Mouse (Mus musculus) gastrocnemius, postnatal 36 days (tissue): Measurements from ENCODE around the gene Fbxl2. TPM values are rescaled to one million over a fixed set of nuclear protein-coding genes. Genes with fewer than 3 reads are reported as not detected.

Experiments used
- DNase-seq, 2 experiments: peaks; one replicate each; pipeline ENCODE4 v3.0.0; 2022
- intact Hi-C: fragments of 180-260 bp; cut with DNase I; formaldehyde crosslinking; loops from one replicate; pipeline ENCODE4 v1.15.1; 2025
- total RNA-seq, 2 experiments: library from RNA; stranded (reverse); gene quantifications; 2 replicates each; pipeline ENCODE4 v1.2.3; 2021

Gene Fbxl2
- total RNA-seq, 2 experiments from 2014 or later, result 0.44 to 0.77 TPM

GRCm38 (mm10) chr9:113976264-113976663 is 69.7 kb downstream of the Fbxl2 start:
- intact Hi-C loops, result no loop called here
- DNase-seq, result no peak

GRCm38 (mm10) chr9:113975442-113975841 is 70.5 kb downstream of the Fbxl2 start:
- intact Hi-C loops, result no loop called here
- no peak for DNase-seq

GRCm38 (mm10) chr9:113974945-113975344 is 71.0 kb downstream of the Fbxl2 start:
- DNase-seq, result no peak
- intact Hi-C loops, result no loop called here

- DNase-seq, result no peak
- intact Hi-C loops, result no loop called here
Observed at GRCm38 (mm10) chr9:113973857-113974256, 72.1 kb downstream of the Fbxl2 start.

GRCm38 (mm10) chr9:113971615-113972014 is 74.4 kb downstream of the Fbxl2 start:
- intact Hi-C loops, result no loop called here
- DNase-seq, result no peak

- DNase-seq, result no peak
- intact Hi-C loops, result no loop called here
Observed at GRCm38 (mm10) chr9:113970041-113970440, 76.0 kb downstream of the Fbxl2 start.

GRCm38 (mm10) chr9:113969399-113969798 is 76.6 kb downstream of the Fbxl2 start:
- intact Hi-C loops, result no loop called here
- no peak for DNase-seq

GRCm38 (mm10) chr9:113968967-113969366 is 77.0 kb downstream of the Fbxl2 start:
- no peak for DNase-seq
- intact Hi-C loops, result no loop called here

GRCm38 (mm10) chr9:113966838-113967237 is 79.2 kb downstream of the Fbxl2 start:
- no peak for DNase-seq
- intact Hi-C loops, result no loop called here

- intact Hi-C loops, result no loop called here
- DNase-seq, result no peak
Observed at GRCm38 (mm10) chr9:113964415-113964814, 81.6 kb downstream of the Fbxl2 start.

- intact Hi-C loops, result no loop called here
- no peak for DNase-seq
Observed at GRCm38 (mm10) chr9:113963718-113964117, 82.3 kb downstream of the Fbxl2 start.

- intact Hi-C loops, result no loop called here
- no peak for DNase-seq
Observed at GRCm38 (mm10) chr9:113957777-113958176, 88.2 kb downstream of the Fbxl2 start.

- intact Hi-C loops, result no loop called here
- DNase-seq, result no peak
Observed at GRCm38 (mm10) chr9:113947216-113947615, 98.8 kb downstream of the Fbxl2 start.

- no peak for DNase-seq
- intact Hi-C loops, result no loop called here
Observed at GRCm38 (mm10) chr9:113943372-113943771, 102.6 kb downstream of the Fbxl2 start.

- intact Hi-C loops, result no loop called here
- DNase-seq, result no peak
Observed at GRCm38 (mm10) chr9:113941103-113941805, 104.7 kb downstream of the Fbxl2 start.

GRCm38 (mm10) chr9:113939063-113939850 is 106.7 kb downstream of the Fbxl2 start:
- intact Hi-C loops, result no loop called here
- no peak for DNase-seq

GRCm38 (mm10) chr9:113935638-113936037 is 110.4 kb downstream of the Fbxl2 start:
- intact Hi-C loops, result no loop called here
- no peak for DNase-seq

GRCm38 (mm10) chr9:113932501-113932900 is 113.5 kb downstream of the Fbxl2 start:
- intact Hi-C loops, result no loop called here
- DNase-seq, result no peak

- intact Hi-C loops, result no loop called here
- DNase-seq, result no peak
Observed at GRCm38 (mm10) chr9:113932100-113932470, 113.9 kb downstream of the Fbxl2 start.

- intact Hi-C loops, result no loop called here
- DNase-seq, result peak in 1 of 2 experiments; percentile 27
Observed at GRCm38 (mm10) chr9:113931375-113932099, 114.5 kb downstream of the Fbxl2 start.
